Mouse (Mus musculus): ENCODE measurements at regions not wholly inside any gene's neighbourhood (a gene's known extent, or its start where the extent isn't known, plus 50 kb on each side); places are given as distances from the start of the nearest gene placed in this dataset.

GRCm38 (mm10) chr4:48913301-48913700 lies 145.8 kb upstream of the Plppr1 start:
- TF ChIP-seq POLR2A (IDR thresholded peaks at IDR 0.05; ENCODE audit: low read depth, low read length), result no peak
- TF ChIP-seq CTCF (IDR thresholded peaks at IDR 0.05; ENCODE audit: borderline replicate concordance, insufficient read depth, low read length), result no peak
